Mouse (Mus musculus) mouse embryonic stem cell (cell line): ENCODE data around the gene Tubb2b.

Experiments
- in situ Hi-C, 2 experiments: fragments of 300-500 bp; cut with MboI; formaldehyde crosslinking; loops; 1 replicate in 1 of 2; 3 replicates in 1 of 2; pipeline ENCODE4 v1.14.3; 2019 to 2020; ENCODE audit warnings: low sequenced_read_pairs in 2 of 2, low pct_unique_long_range_greater_than_20kb in 1 of 2, mixed read lengths in 1 of 2; ENCODE audit not compliant: unreplicated experiment in 1 of 2

Gene Tubb2b

GRCm38 (mm10) chr13:34130226-34130731 lies at the start of gene Tubb2b:
Gene Tubb2b, minus strand, starts transcription at chr13:34130466.
- in situ Hi-C loops: no loop called here

GRCm38 (mm10) chr13:34174025-34174424 lies 43.8 kb upstream of the Tubb2b start:
- in situ Hi-C loops: no loop called here

GRCm38 (mm10) chr13:34163304-34163975 lies 33.2 kb upstream of the Tubb2b start:
- in situ Hi-C loops: no loop called here

GRCm38 (mm10) chr13:34162491-34163303 lies 32.4 kb upstream of the Tubb2b start, which contains the start of gene Psmg4:
Gene Psmg4, plus strand, starts transcription at chr13:34162964.
- in situ Hi-C loops: no loop called here

- in situ Hi-C loops: loop anchor here (5.0 to 10.0 kb wide), 2 partner anchors 113 to 115 kb away; no protein-coding TSS in a partner anchor
Measured at GRCm38 (mm10) chr13:34159926-34160325, 29.7 kb upstream of the Tubb2b start.

GRCm38 (mm10) chr13:34157596-34158157 lies 27.4 kb upstream of the Tubb2b start:
- in situ Hi-C loops: loop anchor here (5.0 to 10.0 kb wide), 2 partner anchors 110 to 113 kb away; no protein-coding TSS in a partner anchor

GRCm38 (mm10) chr13:34156840-34157185 lies 26.5 kb upstream of the Tubb2b start:
- in situ Hi-C loops: loop anchor here (5.0 to 10.0 kb wide), 2 partner anchors 110 to 112 kb away; no protein-coding TSS in a partner anchor

GRCm38 (mm10) chr13:34156133-34156839 lies 26.0 kb upstream of the Tubb2b start:
- in situ Hi-C loops: loop anchor here (5.0 to 10.0 kb wide), 2 partner anchors 109 to 111 kb away; no protein-coding TSS in a partner anchor

- in situ Hi-C loops: loop anchor here (5.0 to 10.0 kb wide), 2 partner anchors 108 to 110 kb away; no protein-coding TSS in a partner anchor
Measured at GRCm38 (mm10) chr13:34154931-34155272, 24.6 kb upstream of the Tubb2b start.

- in situ Hi-C loops: loop anchor here in 1 of 2 experiments (10.0 kb wide), 1 partner anchor 110 kb away; no protein-coding TSS in a partner anchor
Measured at GRCm38 (mm10) chr13:34154217-34154930, 24.1 kb upstream of the Tubb2b start.

GRCm38 (mm10) chr13:34153254-34154011 lies 23.2 kb upstream of the Tubb2b start:
- in situ Hi-C loops: loop anchor here in 1 of 2 experiments (10.0 kb wide), 1 partner anchor 109 kb away; no protein-coding TSS in a partner anchor

GRCm38 (mm10) chr13:34152695-34153094 lies 22.4 kb upstream of the Tubb2b start:
- in situ Hi-C loops: loop anchor here in 1 of 2 experiments (10.0 kb wide), 1 partner anchor 108 kb away; no protein-coding TSS in a partner anchor

- in situ Hi-C loops: loop anchor here in 1 of 2 experiments (10.0 kb wide), 1 partner anchor 107 kb away; no protein-coding TSS in a partner anchor
Measured at GRCm38 (mm10) chr13:34151425-34151824, 21.2 kb upstream of the Tubb2b start.

- in situ Hi-C loops: loop anchor here in 1 of 2 experiments (10.0 kb wide), 1 partner anchor 106 kb away; no protein-coding TSS in a partner anchor
Measured at GRCm38 (mm10) chr13:34150271-34151027, 20.2 kb upstream of the Tubb2b start.

GRCm38 (mm10) chr13:34149463-34150176 lies 19.4 kb upstream of the Tubb2b start:
- in situ Hi-C loops: loop anchor here in 1 of 2 experiments (10.0 kb wide), 1 partner anchor 105 kb away; no protein-coding TSS in a partner anchor
